Comparison of ENCODE assay signal across 10 mouse cellular contexts in the genomic region with DNA sequence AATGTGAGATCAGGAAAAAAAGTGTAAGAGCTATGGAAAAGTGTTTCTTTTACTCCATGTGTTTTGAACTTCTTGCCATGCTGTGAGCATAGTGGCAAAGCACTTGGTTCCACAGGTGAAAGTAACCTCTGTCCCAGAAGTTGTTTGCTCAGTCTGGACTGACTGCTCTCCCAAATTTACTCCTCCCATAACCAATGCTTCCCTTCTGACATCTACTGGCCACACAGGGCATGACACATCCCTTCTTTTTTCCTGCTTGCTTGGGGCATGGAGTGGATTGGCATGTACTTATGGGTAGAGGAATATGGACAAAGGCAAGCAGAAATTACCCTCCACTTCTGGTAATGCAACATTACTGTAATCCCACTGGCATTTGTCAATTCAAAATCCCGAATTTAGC. TPM values are rescaled to one million over a fixed set of nuclear protein-coding genes. Genes with fewer than 3 reads are reported as not detected.
DNase-seq lines count a peak whose midpoint lies in the region; ATAC-seq and TF ChIP-seq lines count a peak whose summit lies in the region.
"Had no signal": no experiment of that assay in that cellular context is flagged by ENCODE, and none has a peak within 500 bp of the region (broad histone marks: within the 10 kb centered on the region; RNA-seq: fewer than 3 reads in every experiment).

No protein-coding gene starts in this region.

- ATAC-seq in common myeloid progenitor, adult 5-6 weeks (replicated peaks; ENCODE audit: low read depth, poor library complexity, severe bottlenecking): peak; percentile 77
- peak; percentile 65 for ATAC-seq in lung, postnatal 0 days

- no peaks in the 10 kb centered on the region for H3K36me3 ChIP-seq in lung, postnatal 0 days (ENCODE audit: insufficient read depth, low read length)

- intact Hi-C loops in gastrocnemius, postnatal 14 days (cut with DNase I; ENCODE audit: low total_unique reads): no loop called here

- peak; percentile 21 for DNase-seq in gastrocnemius, postnatal 14 days
- DNase-seq in gastrocnemius, postnatal 25 days: no peak
- DNase-seq in CD4-positive helper T cell, adult 2 months (ENCODE audit: low read depth, low spot score): peak; percentile 10
- DNase-seq in kidney, adult 18-20 months: peak; percentile 50
- peak; percentile 69 for DNase-seq in lung, postnatal 0 days (ENCODE audit: low spot score)
- peak; percentile 62 to 72 for DNase-seq in urinary bladder, postnatal 36 days (ENCODE audit: low spot score in 2 of 2)
- DNase-seq in spleen, adult 12 weeks (ENCODE audit: low spot score): no peak

- no peak overlapping the region for H3K4me2 ChIP-seq in lung, postnatal 0 days (replicated peaks; ENCODE audit: low read depth, low read length)

- H3K27me3 ChIP-seq in lung, postnatal 0 days (replicated peaks; ENCODE audit: insufficient read depth, low read length): no peaks in the 10 kb centered on the region

- WGBS in lung, postnatal 0 days: 3% methylated on average over 1 of the region's 1 CpGs

- H3K4me3 ChIP-seq in lung, postnatal 0 days (ENCODE audit: low read depth, low read length): no peak overlapping the region

- H3K4me1 ChIP-seq in lung, postnatal 0 days (ENCODE audit: insufficient read depth, low read depth, low read length): no peaks in the 10 kb centered on the region

- peak; percentile 92 for TF ChIP-seq CTCF in lung, postnatal 0 days (IDR thresholded peaks at IDR 0.05)

- H3K9me3 ChIP-seq in lung, postnatal 0 days (ENCODE audit: low read length): no peaks in the 10 kb centered on the region

- no peak for TF ChIP-seq EP300 in lung, postnatal 0 days (IDR thresholded peaks at IDR 0.05)

- no peak overlapping the region for H3K9ac ChIP-seq in lung, postnatal 0 days (replicated peaks; ENCODE audit: low read depth)

- H3K27ac ChIP-seq in lung, postnatal 0 days (ENCODE audit: low read length): no peak overlapping the region

RNA-seq across cellular contexts. Expression of gene Ppp2r3d, which starts 20.1 kb away (rescaled TPM):
- 10 to 100 TPM; 47.1 to 62.1 TPM for total RNA-seq in gastrocnemius, postnatal 14 days (2021)
- 10 to 100 TPM; 32.5 to 37.0 TPM for total RNA-seq in gastrocnemius, postnatal 25 days (2021)
- 11.1 and 23.5 TPM in 2 replicates for total RNA-seq in common myeloid progenitor, adult 5-6 weeks (2017)
- polyA plus RNA-seq in lung, postnatal 0 days (2015; fragmentation: Nextera tagmentation; extraction: Ambion mirVana): 118 and 125 TPM in 2 replicates

RNA-seq across cellular contexts. Expression of gene Gm21836, which starts 37.0 kb away (rescaled TPM):
- total RNA-seq in gastrocnemius, postnatal 14 days (2021): not detected
- total RNA-seq in gastrocnemius, postnatal 25 days (2021): not detected
- not detected in 2 replicates for total RNA-seq in common myeloid progenitor, adult 5-6 weeks (2017)
- polyA plus RNA-seq in lung, postnatal 0 days (2015; fragmentation: Nextera tagmentation; extraction: Ambion mirVana): not detected in 2 replicates
- total RNA-seq: left cerebral cortex, postnatal 25 days had no signal
- polyA plus RNA-seq: spleen, adult 2 months had no signal

Comparison
In these comparisons a context has a peak if more than half of its experiments do, and no peak if none do; other contexts are left out.
1. DNase-seq: peak in gastrocnemius, postnatal 14 days (single experiment), CD4-positive helper T cell, adult 2 months (single experiment), kidney, adult 18-20 months (single experiment), lung, postnatal 0 days (single experiment) and urinary bladder, postnatal 36 days (2 of 2); none in gastrocnemius, postnatal 25 days (single experiment) and spleen, adult 12 weeks (single experiment).